ENCODE assay signal across 24 mouse cellular contexts in genomic region chr7:87762376-87762775, GRCm38 (mm10).
A peak's percentile ranks its signal among the peaks of the same experiment; 100 is the strongest.
DNase-seq lines count a peak whose midpoint lies in the region; ATAC-seq and TF ChIP-seq lines count a peak whose summit lies in the region.
"Had no signal": no experiment of that assay in that cellular context is flagged by ENCODE, and none has a peak within 500 bp of the region (broad histone marks: within the 10 kb centered on the region; RNA-seq: fewer than 3 reads in every experiment).

No protein-coding gene starts in this region.

- no peaks in the 10 kb centered on the region for H3K36me3 ChIP-seq in forebrain, embryonic 16.5 days (ENCODE audit: control insufficient read depth, insufficient read depth)
- H3K36me3 ChIP-seq in forebrain, embryonic 13.5 days (ENCODE audit: poor library complexity, severe bottlenecking): no peaks in the 10 kb centered on the region
- H3K36me3 ChIP-seq: embryonic facial prominence, embryonic 12.5 days; forebrain, embryonic 15.5 days; G1E; intestine, embryonic 15.5 days had no signal

- H3K4me1 ChIP-seq in forebrain, embryonic 16.5 days (replicated peaks; ENCODE audit: control insufficient read depth, insufficient read depth, low read length): no peaks in the 10 kb centered on the region
- peaks cover 3% of the 10 kb centered on the region; the same call in 1 of the 2 replicates for H3K4me1 ChIP-seq in forebrain, embryonic 13.5 days
- H3K4me1 ChIP-seq: embryonic facial prominence, embryonic 12.5 days; intestine, embryonic 15.5 days had no signal

- TF ChIP-seq POLR2A in brain, embryonic 14.5 days (IDR thresholded peaks at IDR 0.05; ENCODE audit: borderline replicate concordance, extremely low read depth, insufficient read depth, insufficient read length, poor library complexity, severe bottlenecking): no peak

- no peaks in the 10 kb centered on the region for H3K9me3 ChIP-seq in forebrain, embryonic 16.5 days (ENCODE audit: control insufficient read depth, low read length)
- no peaks in the 10 kb centered on the region for H3K9me3 ChIP-seq in forebrain, embryonic 13.5 days (replicated peaks)
- H3K9me3 ChIP-seq: embryonic facial prominence, embryonic 12.5 days; forebrain, embryonic 15.5 days; intestine, embryonic 15.5 days had no signal

- no peak for DNase-seq in layer of hippocampus, adult 2 months (ENCODE audit: low spot score in 2 of 2)
- no peak for DNase-seq in layer of hippocampus, postnatal 10 days (ENCODE audit: low spot score in 2 of 2)
- peak; percentile 41 for DNase-seq in Muller cell, postnatal 12 days (ENCODE audit: inconsistent ontology term)
- peak; percentile 44 for DNase-seq in brain, embryonic 14.5 days (ENCODE audit: low read depth)
- no peak for DNase-seq in spleen, postnatal 36 days (ENCODE audit: low spot score in 2 of 2)
- DNase-seq: adrenal gland, adult 8-10 months; B cell, adult 2 months; cerebellum, adult 2 months; gastrocnemius, postnatal 36 days; heart, adult 2 months; heart, postnatal 4 days; kidney, postnatal 10 days; layer of hippocampus, postnatal 36 days; lung, postnatal 4 days; right cerebral cortex, adult 18-20 months had no signal

- no peak overlapping the region for H3K4me2 ChIP-seq in forebrain, embryonic 16.5 days (ENCODE audit: low read length)
- no peak overlapping the region for H3K4me2 ChIP-seq in forebrain, embryonic 13.5 days
- H3K4me2 ChIP-seq: embryonic facial prominence, embryonic 12.5 days; forebrain, embryonic 15.5 days; intestine, embryonic 15.5 days had no signal

- TF ChIP-seq CTCF in layer of hippocampus, adult 2 months (conservative IDR thresholded peaks at IDR 0.05): no peak
- TF ChIP-seq CTCF in brain, embryonic 14.5 days (IDR thresholded peaks at IDR 0.05; ENCODE audit: borderline replicate concordance, extremely low read depth, insufficient read depth, insufficient read length): no peak

- H3K27ac ChIP-seq in forebrain, embryonic 16.5 days (ENCODE audit: low read length): no peak overlapping the region
- H3K27ac ChIP-seq in forebrain, embryonic 13.5 days: no peak overlapping the region
- H3K27ac ChIP-seq in layer of hippocampus, adult 2 months: peak overlapping the region; percentile 4; the same call in 1 of the 2 replicates
- H3K27ac ChIP-seq: embryonic facial prominence, embryonic 12.5 days; forebrain, embryonic 15.5 days; heart, adult 2 months; intestine, embryonic 15.5 days; stomach, postnatal 0 days had no signal

- ATAC-seq in forebrain, embryonic 16.5 days: peak; percentile 47; the same call in 1 of the 2 replicates
- no peak for ATAC-seq in forebrain, embryonic 13.5 days
- ATAC-seq: forebrain, embryonic 15.5 days; intestine, embryonic 15.5 days had no signal

- 23% methylated on average over 3 of the region's 3 CpGs for WGBS in forebrain, embryonic 16.5 days
- WGBS in forebrain, embryonic 13.5 days: 43% methylated on average over 3 of the region's 3 CpGs

- H3K4me3 ChIP-seq in forebrain, embryonic 16.5 days (replicated peaks; ENCODE audit: low read length): no peak overlapping the region
- no peak overlapping the region for H3K4me3 ChIP-seq in forebrain, embryonic 13.5 days
- no peak overlapping the region for H3K4me3 ChIP-seq in layer of hippocampus, adult 2 months
- H3K4me3 ChIP-seq: embryonic facial prominence, embryonic 12.5 days; forebrain, embryonic 15.5 days; heart, adult 2 months; intestine, embryonic 15.5 days; myocyte had no signal

- H3K9ac ChIP-seq in forebrain, embryonic 16.5 days (replicated peaks; ENCODE audit: low read depth, low read length): no peak overlapping the region
- no peak overlapping the region for H3K9ac ChIP-seq in forebrain, embryonic 13.5 days
- H3K9ac ChIP-seq: embryonic facial prominence, embryonic 12.5 days; forebrain, embryonic 15.5 days; intestine, embryonic 15.5 days had no signal

- no peaks in the 10 kb centered on the region for H3K27me3 ChIP-seq in forebrain, embryonic 16.5 days (replicated peaks; ENCODE audit: control insufficient read depth, insufficient read depth, low read length)
- H3K27me3 ChIP-seq in forebrain, embryonic 13.5 days: no peaks in the 10 kb centered on the region
- H3K27me3 ChIP-seq: CH12.LX; embryonic facial prominence, embryonic 12.5 days; forebrain, embryonic 15.5 days; intestine, embryonic 15.5 days had no signal

Comparison
In these comparisons a context has a peak if more than half of its experiments do, and no peak if none do; other contexts are left out.
1. DNase-seq: peak in Muller cell, postnatal 12 days (single experiment) and brain, embryonic 14.5 days (single experiment); none in layer of hippocampus, adult 2 months (0 of 2), layer of hippocampus, postnatal 10 days (0 of 2) and spleen, postnatal 36 days (0 of 2).